Mouse (Mus musculus): ENCODE results near the gene Stard13.

DNA sequence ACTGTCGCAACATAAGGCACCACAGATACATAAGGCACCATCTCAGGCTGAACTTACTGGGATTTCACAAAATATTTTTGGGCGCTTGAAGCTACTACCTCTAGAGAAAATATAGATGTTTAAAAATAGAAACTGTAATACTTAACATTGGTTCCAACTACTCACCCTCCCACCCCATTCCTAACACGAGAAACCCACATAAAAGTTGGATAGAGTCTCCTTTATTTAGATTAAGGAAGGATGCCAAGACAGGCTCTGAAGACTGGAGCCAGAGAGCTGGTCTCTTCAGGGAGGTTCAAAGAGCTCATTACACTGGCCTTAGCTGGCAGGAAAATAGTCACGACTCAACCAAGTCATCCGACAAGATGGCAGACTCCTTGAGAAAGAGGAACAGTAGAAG lies 167.6 kb downstream of the Stard13 start:
- TF ChIP-seq EP300 (IDR thresholded peaks at IDR 0.05) (no peak), CTCF (IDR thresholded peaks at IDR 0.05) (no peak)
